Mouse (Mus musculus): ENCODE results near the gene Osbpl10. TPM values are rescaled to one million over a fixed set of nuclear protein-coding genes. Genes with fewer than 3 reads are reported as not detected.
"Not testable (repeated sequence)": the region's sequence is repeated elsewhere in the genome, so short reads cannot be mapped to it uniquely, and the experiment has no call there.

Osbpl10 gene
- polyA plus RNA-seq, 2 experiments = 3.4 to 8.4 TPM

- Histone ChIP-seq H3K4me3 (replicated peaks; ENCODE audit: low read length) (no peak overlapping the region), H3K27ac (replicated peaks; ENCODE audit: low read depth, low read length) (no peak overlapping the region), H3K9ac (ENCODE audit: low read depth, low read length, severe bottlenecking) (no peak overlapping the region), H3K9me3 (ENCODE audit: control insufficient read depth, low read length) (no peaks in the 10 kb centered on the region), H3K27me3 (ENCODE audit: control insufficient read depth, insufficient read depth, low read length) (no peaks in the 10 kb centered on the region), H3K4me2 (replicated peaks; ENCODE audit: low read depth, low read length, severe bottlenecking) (no peak overlapping the region), H3K36me3 (ENCODE audit: control insufficient read depth, insufficient read depth, low read length) (no peaks in the 10 kb centered on the region), H3K4me1 (ENCODE audit: control insufficient read depth, insufficient read depth, low read length) (no peaks in the 10 kb centered on the region)
- WGBS = 73% methylated on average over 3 of the region's 3 CpGs
- no peak for TF ChIP-seq POLR2A (IDR thresholded peaks at IDR 0.05; ENCODE audit: borderline replicate concordance, extremely low read depth, insufficient read depth, insufficient read length)
- no peak for ATAC-seq (ENCODE audit: low FRiP score, low read depth)
- no peak for DNase-seq (ENCODE audit: low spot score)
Observed at GRCm38 (mm10) chr9:114964093-114964492, 14.3 kb upstream of the Osbpl10 start.

- ATAC-seq (ENCODE audit: low FRiP score, low read depth); H3K4me1 ChIP-seq (ENCODE audit: control insufficient read depth, insufficient read depth, low read length); H3K27ac ChIP-seq (replicated peaks; ENCODE audit: low read depth, low read length); H3K9ac ChIP-seq (ENCODE audit: low read depth, low read length, severe bottlenecking); H3K4me2 ChIP-seq (replicated peaks; ENCODE audit: low read depth, low read length, severe bottlenecking); DNase-seq (ENCODE audit: low spot score); H3K4me3 ChIP-seq (replicated peaks; ENCODE audit: low read length); H3K9me3 ChIP-seq (ENCODE audit: control insufficient read depth, low read length); H3K36me3 ChIP-seq (ENCODE audit: control insufficient read depth, insufficient read depth, low read length); H3K27me3 ChIP-seq (ENCODE audit: control insufficient read depth, insufficient read depth, low read length): not testable (repeated sequence)
- WGBS = 82% methylated on average over 7 of the region's 7 CpGs
Observed at GRCm38 (mm10) chr9:114966286-114966685, 12.1 kb upstream of the Osbpl10 start.

GRCm38 (mm10) chr9:114977461-114978280, 698 bp upstream of the Osbpl10 start:
- peak overlapping the region; percentile 85 for H3K9ac ChIP-seq (ENCODE audit: low read depth, low read length, severe bottlenecking)
- no peak for TF ChIP-seq POLR2A (IDR thresholded peaks at IDR 0.05; ENCODE audit: borderline replicate concordance, extremely low read depth, insufficient read depth, insufficient read length)
- H3K4me3 ChIP-seq (replicated peaks; ENCODE audit: low read length) = peak overlapping the region; percentile 80
- H3K4me2 ChIP-seq (replicated peaks; ENCODE audit: low read depth, low read length, severe bottlenecking) = peak overlapping the region; percentile 91
- peaks cover 18% of the 10 kb centered on the region for H3K4me1 ChIP-seq (ENCODE audit: control insufficient read depth, insufficient read depth, low read length)
- 0 out of 2 replicates have a peak overlapping the region, but pooled peaks have one; percentile 78 for H3K27ac ChIP-seq (replicated peaks; ENCODE audit: low read depth, low read length)
- no peaks in the 10 kb centered on the region for H3K36me3 ChIP-seq (ENCODE audit: control insufficient read depth, insufficient read depth, low read length)
- 11% methylated on average over 31 of the region's 31 CpGs for WGBS
- DNase-seq (ENCODE audit: low spot score) = no peak
- H3K27me3 ChIP-seq (ENCODE audit: control insufficient read depth, insufficient read depth, low read length) = no peaks in the 10 kb centered on the region
- H3K9me3 ChIP-seq (ENCODE audit: control insufficient read depth, low read length) = no peaks in the 10 kb centered on the region
- peak; percentile 62; the same call in 1 of the 2 replicates for ATAC-seq (ENCODE audit: low FRiP score, low read depth)

- no peaks in the 10 kb centered on the region for H3K27me3 ChIP-seq (ENCODE audit: control insufficient read depth, insufficient read depth, low read length)
- H3K4me3 ChIP-seq (replicated peaks; ENCODE audit: low read length) = 0 out of 2 replicates have a peak overlapping the region, but pooled peaks have one; percentile 80
- H3K4me2 ChIP-seq (replicated peaks; ENCODE audit: low read depth, low read length, severe bottlenecking) = peak overlapping the region; percentile 91
- DNase-seq (ENCODE audit: low spot score) (no peak), ATAC-seq (ENCODE audit: low FRiP score, low read depth) (no peak)
- H3K9ac ChIP-seq (ENCODE audit: low read depth, low read length, severe bottlenecking) = no peak overlapping the region
- WGBS = 44% methylated on average over 6 of the region's 6 CpGs
- peaks cover 18% of the 10 kb centered on the region for H3K4me1 ChIP-seq (ENCODE audit: control insufficient read depth, insufficient read depth, low read length)
- H3K36me3 ChIP-seq (ENCODE audit: control insufficient read depth, insufficient read depth, low read length) = no peaks in the 10 kb centered on the region
- no peaks in the 10 kb centered on the region for H3K9me3 ChIP-seq (ENCODE audit: control insufficient read depth, low read length)
- TF ChIP-seq POLR2A (IDR thresholded peaks at IDR 0.05; ENCODE audit: borderline replicate concordance, extremely low read depth, insufficient read depth, insufficient read length) = no peak
- H3K27ac ChIP-seq (replicated peaks; ENCODE audit: low read depth, low read length) = no peak overlapping the region
Observed at GRCm38 (mm10) chr9:114979969-114980368, 1.6 kb downstream of the Osbpl10 start.

- Histone ChIP-seq H3K9ac (ENCODE audit: low read depth, low read length, severe bottlenecking) (no peak within 1 kb of the TSS), H3K9me3 (ENCODE audit: control insufficient read depth, low read length) (no peaks in the 10 kb centered on the region), H3K36me3 (ENCODE audit: control insufficient read depth, insufficient read depth, low read length) (no peaks in the 10 kb centered on the region), H3K4me1 (ENCODE audit: control insufficient read depth, insufficient read depth, low read length) (peaks cover 15% of the 10 kb centered on the region), H3K27ac (replicated peaks; ENCODE audit: low read depth, low read length) (no peak within 1 kb of the TSS), H3K4me2 (replicated peaks; ENCODE audit: low read depth, low read length, severe bottlenecking) (no peak within 1 kb of the TSS), H3K27me3 (ENCODE audit: control insufficient read depth, insufficient read depth, low read length) (no peaks in the 10 kb centered on the region), H3K4me3 (replicated peaks; ENCODE audit: low read length) (no peak within 1 kb of the TSS)
- TF ChIP-seq POLR2A (IDR thresholded peaks at IDR 0.05; ENCODE audit: borderline replicate concordance, extremely low read depth, insufficient read depth, insufficient read length) = no peak
- ATAC-seq (ENCODE audit: low FRiP score, low read depth) = no peak
- no peak for DNase-seq (ENCODE audit: low spot score)
- 89% methylated on average over 16 of the region's 16 CpGs for WGBS
Observed at GRCm38 (mm10) chr9:114982689-114983360, 4.5 kb downstream of the Osbpl10 start, which contains the start of gene Rps27rt. Gene Rps27rt (minus strand): TSS chr9:114982739.
